Mouse (Mus musculus) liver, embryonic 14.5 days (tissue): Measurements from ENCODE around the gene Atg9b.

Experiments used
- CTCF ChIP-seq: IDR thresholded peaks from 2 replicates; pipeline ENCODE4 v1.5.1; 2016; ENCODE audit warnings: antibody characterized with exemption, low read depth, control low read depth
- EP300 ChIP-seq: IDR thresholded peaks from 2 replicates; pipeline ENCODE4 v1.6.1; 2016; ENCODE audit warnings: antibody characterized with exemption, low read depth

DNA sequence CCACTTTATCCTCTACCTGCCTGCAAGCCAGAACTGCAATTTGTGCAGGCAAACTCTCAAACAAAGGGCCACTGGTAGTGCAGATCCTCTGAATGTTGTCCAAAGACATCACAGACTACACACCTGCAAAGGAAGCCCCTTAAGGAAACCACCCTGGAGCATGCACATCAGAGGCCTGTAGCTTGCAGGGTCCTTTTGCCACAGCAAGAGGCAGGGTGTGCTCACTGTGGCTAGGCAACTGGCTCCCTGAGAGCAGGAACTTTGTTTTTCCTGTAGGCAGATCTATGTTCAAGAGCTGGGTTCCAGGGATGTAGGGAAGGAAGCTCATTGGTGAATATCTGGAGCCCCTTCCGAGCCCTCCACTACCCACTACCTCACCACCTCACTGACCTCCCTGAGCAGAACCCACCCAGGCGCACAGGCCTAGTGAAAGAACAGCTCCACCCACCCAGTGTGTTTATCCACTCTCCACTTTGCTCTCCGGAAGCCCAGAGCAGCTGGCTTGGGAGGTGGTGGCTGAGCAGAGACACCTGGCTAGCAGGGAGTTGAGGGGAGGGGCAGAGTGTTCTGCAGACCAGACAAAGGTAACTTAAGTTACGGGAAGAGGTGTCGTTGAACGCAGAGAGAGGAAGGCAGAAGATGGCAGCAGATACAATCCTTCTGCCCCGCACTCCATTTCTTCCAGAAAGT, 44.6 kb downstream of the Atg9b start:
- TF ChIP-seq CTCF (no peak), EP300 (no peak)
